Mouse (Mus musculus): ENCODE results near the gene Fat3.

Gene Fat3

GRCm38 (mm10) chr9:16307789-16308188 is 193.3 kb downstream of the Fat3 start:
- DNase-seq, result no peak

- DNase-seq, result no peak
Measured at GRCm38 (mm10) chr9:16306222-16306621, 194.9 kb downstream of the Fat3 start.

- DNase-seq, result no peak
Measured at GRCm38 (mm10) chr9:16305396-16306086, 195.5 kb downstream of the Fat3 start.

DNA sequence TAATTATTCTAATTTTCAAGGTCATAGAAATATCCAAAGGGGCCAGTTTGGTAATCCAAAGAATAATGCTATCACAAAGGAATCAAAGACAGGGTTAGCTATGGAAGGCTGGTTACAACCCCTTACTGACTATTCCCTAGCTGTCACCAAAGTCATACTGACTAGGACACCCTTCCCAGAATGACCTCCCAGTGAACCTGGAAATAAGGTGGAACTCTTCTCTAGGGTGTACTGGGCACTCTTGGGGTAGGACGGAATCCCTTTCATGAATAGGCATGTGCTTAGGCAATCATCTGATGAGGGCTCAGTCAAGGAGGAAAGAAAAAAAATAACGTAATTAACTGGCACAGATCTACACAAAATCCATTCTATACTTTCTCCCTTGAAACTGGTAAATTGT is 196.1 kb downstream of the Fat3 start:
- DNase-seq, result no peak

GRCm38 (mm10) chr9:16302484-16302883 is 198.6 kb downstream of the Fat3 start:
- no peak for DNase-seq

DNA sequence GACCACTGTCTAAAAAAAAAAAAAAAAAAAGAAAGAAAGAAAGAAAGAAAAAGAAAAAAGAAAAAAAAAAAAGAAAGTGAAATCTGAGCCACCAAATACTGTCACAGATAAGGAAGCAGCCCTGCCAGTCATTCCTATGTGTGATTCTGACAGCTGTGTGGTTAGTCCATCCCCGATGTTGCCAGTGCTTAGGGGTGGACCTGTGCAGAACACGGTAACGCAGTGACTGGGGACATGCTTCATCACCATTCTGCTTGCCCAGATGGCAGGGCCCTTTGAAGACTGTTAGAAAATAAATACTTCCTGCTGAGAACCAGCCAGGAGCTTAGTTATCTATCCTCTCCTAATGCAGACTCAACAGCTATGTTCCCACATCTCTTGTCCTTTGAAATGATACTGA is 203.2 kb downstream of the Fat3 start:
- DNase-seq, result no peak

- no peak for DNase-seq
Measured at GRCm38 (mm10) chr9:16293928-16294806, 206.9 kb downstream of the Fat3 start.

DNA sequence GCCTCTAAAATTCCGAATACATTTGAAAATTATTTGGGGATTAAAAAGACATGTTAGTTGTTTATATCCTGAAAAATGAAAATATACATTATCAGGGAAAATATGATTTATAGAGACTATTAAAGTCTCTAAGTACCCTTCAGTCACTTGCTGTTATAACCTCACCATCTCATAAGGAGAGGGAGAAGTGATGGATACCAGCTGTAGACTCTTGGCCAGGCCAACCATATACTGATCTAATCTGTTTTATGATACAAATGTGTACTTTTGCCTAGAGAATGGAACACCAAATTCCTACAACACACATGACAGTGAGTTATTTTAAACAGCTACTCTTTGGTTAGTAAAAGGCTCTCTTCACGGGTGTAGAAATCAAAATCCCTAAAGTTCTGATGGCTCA is 208.6 kb downstream of the Fat3 start:
- no peak for DNase-seq

DNA sequence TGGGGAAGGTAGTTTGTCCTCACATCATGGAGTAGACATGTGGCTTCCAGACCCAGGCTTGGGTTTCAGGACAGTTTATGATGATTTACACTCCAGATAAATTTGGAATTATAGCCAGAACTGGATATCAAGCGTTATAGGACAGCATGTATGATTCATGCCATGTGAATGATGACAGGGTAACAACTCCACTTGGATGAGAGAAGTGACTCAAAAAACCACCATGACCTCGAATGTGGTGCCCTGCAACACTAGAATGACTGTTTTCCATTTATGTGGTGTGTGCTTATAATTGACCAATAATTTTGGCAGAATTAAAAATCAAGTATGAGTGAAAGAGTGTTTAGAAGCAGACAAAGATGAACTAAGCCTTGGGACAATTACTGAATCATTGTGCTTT is 210.2 kb downstream of the Fat3 start:
- DNase-seq, result no peak

DNA sequence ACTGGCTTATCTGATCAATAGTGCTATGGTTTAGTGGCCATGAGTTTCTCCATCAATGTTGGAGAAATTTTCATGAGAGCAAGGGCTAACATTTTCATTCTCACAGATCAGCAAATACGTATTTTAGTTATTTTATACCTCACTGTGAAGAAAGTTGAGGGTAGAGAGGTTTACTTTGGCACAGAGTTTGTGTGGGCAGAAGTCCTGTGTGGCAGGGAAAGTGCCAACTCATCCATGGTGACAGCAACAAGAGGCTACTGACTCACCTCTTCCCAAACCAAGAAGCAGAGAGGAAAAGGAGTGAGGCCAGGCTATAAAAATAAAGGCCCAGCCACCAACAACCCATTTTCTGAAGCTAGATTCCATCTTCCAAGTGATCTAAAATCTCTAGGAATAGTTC is 218.1 kb downstream of the Fat3 start:
- no peak for DNase-seq

- no peak for DNase-seq
Measured at GRCm38 (mm10) chr9:16282291-16282804, 218.7 kb downstream of the Fat3 start.

- DNase-seq, result no peak
Measured at GRCm38 (mm10) chr9:16275589-16275988, 225.5 kb downstream of the Fat3 start.

DNA sequence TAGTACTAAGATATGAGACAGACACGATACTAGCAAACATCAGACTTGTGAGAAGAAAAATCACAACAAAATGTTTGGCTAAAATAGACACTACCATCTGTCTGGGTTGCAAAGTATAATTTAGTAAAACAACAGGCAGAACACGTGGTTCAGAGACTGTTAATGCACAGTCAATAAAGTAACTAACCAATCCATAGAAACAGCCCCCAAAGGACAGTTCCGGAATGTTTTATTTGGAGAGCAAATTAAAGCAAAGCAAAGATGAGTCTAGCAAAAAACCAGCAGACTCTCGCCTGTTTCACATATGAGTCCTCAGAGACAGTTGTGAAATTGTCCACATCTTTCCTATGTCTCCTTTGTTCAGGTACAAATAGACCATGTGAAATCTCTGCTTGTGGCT is 227.0 kb downstream of the Fat3 start:
- no peak for DNase-seq

GRCm38 (mm10) chr9:16272810-16273209 is 228.3 kb downstream of the Fat3 start:
- DNase-seq, result no peak

GRCm38 (mm10) chr9:16270768-16271114 is 230.3 kb downstream of the Fat3 start:
- DNase-seq, result no peak

- no peak for DNase-seq
Measured at GRCm38 (mm10) chr9:16270056-16270767, 230.9 kb downstream of the Fat3 start.

DNA sequence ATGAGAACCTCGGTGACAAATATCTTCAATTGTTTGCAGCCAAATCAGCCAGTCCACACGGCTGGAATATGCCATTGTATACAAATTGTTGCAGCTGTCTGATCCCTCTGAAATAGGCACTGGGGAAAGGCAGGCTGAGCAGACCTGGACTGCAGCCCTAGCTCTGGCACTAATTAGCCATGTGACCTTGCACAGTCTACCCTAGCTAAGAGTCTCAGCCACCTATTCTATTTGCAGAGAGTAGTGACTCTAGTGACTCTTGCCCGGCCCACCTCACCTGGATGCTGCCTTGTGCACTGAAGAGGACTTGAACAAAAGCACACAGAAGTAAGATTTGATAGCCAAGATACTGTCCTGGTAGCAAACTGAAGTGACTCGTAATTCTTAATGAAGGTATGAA is 235.6 kb downstream of the Fat3 start:
- DNase-seq, result no peak

DNA sequence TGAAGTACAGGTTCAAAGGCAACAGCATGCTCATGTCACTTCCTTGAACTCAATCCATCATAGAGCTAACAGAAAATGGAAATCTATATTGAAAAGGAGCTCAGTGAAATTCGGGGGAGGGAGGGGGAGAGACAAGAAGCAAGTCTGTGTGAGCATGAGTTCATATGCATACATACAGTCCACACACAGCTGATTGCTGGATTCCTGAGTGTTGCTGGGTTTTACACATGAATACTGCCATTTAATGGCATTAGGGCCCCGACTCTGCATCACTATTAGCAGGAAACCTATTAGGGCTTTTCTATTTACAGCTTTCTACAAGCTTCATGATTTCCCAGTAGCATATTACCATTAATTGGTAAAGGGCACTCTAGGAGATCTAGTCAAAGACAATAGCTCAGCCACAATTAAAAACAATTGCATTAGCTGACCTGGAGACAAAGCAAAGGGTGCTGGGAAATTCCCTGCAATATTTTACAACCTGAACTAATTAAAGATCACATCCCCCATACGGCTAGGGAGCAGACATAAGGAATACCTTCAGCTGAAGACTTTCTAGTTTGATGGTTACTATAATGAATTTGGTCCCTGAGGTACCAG is 243.7 kb downstream of the Fat3 start:
- no peak for DNase-seq

DNA sequence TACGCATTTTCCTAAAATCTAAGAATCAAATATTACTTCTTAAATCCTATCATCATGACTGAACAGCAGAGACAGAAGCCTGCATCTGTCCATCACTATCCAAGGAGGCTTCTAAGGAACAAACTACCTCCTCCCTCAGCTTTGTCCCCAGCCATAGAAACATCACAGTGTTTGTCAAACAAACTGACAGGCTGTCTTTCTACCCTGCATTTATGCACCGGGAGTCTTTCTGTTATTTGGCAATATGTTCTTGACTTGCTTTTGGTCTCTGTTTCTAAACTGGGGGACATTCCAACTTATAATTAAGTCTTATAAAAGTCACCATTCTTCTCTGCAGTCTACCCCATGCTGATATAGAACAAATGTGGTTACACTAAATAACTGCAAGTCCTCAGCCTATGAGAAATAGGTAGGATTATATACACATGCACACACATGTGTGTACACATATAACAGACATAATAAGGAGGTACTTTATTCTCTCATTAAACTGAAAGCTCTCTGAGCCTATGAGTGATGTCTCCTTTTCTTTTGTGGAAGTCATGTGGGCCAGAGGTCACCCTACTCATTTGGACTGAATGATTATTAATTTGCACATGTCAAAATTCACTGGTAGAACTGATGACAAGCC is 244.4 kb downstream of the Fat3 start:
- DNase-seq, result no peak

- DNase-seq, result no peak
Measured at GRCm38 (mm10) chr9:16246741-16247140, 254.3 kb downstream of the Fat3 start.

DNA sequence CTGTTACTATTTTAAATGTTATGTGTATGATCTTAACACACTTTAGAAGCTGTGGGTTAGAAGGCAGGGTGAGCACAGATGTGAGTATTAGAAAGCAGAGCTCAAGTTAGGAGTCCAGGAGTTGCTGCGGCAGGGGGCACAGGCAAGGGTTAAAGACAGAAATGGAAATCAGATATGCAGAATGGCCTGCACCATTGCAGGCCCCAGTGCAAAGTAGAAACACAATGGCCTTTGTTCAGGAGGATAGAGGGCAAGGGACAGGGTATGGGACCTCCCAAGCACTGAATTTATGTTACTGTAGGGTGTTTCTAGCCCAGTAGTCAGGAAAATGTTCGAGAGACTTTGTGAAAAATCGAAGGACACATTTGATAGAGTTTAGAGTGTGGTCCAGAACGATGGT is 269.5 kb downstream of the Fat3 start:
- no peak for DNase-seq

DNA sequence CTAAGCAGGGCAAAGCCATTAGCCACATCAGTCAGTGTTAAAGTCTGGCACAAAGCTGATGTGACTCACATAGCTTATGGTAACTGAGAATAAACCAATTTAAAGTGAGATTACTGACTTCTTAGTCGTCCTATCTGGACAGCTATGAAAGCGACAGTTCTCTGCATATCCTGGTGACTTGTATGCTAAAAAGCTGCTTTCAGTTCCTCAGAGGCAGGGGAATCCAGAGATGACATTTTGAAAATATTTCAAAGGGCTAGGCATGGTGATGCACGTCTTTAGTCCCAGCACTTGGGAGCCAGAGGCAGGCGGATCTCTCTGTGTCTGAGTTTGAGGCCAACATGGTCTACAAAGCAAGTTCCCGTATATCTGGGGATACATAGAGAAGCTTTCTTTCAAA is 272.2 kb downstream of the Fat3 start:
- DNase-seq, result no peak

GRCm38 (mm10) chr9:16227398-16227797 is 273.7 kb downstream of the Fat3 start:
- DNase-seq, result no peak

All from lung, postnatal 4 days (tissue).